Mouse (Mus musculus) layer of hippocampus, postnatal 10 days (tissue): ENCODE data around the gene Nfkbib. TPM values are rescaled to one million over a fixed set of nuclear protein-coding genes. Genes with fewer than 3 reads are reported as not detected.

Experiments
- DNase-seq, 2 experiments: peaks; one replicate each; pipeline ENCODE4 v3.0.0; 2021; ENCODE audit warnings: low spot score in 2 of 2
- total RNA-seq, 2 experiments: library from RNA; stranded (reverse); gene quantifications; 2 replicates each; pipeline ENCODE4 v1.2.3; 2021

The Nfkbib gene
- total RNA-seq, 2 experiments from 2014 or later, result 32.2 to 35.8 TPM

- no peak for DNase-seq
Measured at GRCm38 (mm10) chr7:28770309-28770708, 3.0 kb upstream of the Nfkbib start.

DNA sequence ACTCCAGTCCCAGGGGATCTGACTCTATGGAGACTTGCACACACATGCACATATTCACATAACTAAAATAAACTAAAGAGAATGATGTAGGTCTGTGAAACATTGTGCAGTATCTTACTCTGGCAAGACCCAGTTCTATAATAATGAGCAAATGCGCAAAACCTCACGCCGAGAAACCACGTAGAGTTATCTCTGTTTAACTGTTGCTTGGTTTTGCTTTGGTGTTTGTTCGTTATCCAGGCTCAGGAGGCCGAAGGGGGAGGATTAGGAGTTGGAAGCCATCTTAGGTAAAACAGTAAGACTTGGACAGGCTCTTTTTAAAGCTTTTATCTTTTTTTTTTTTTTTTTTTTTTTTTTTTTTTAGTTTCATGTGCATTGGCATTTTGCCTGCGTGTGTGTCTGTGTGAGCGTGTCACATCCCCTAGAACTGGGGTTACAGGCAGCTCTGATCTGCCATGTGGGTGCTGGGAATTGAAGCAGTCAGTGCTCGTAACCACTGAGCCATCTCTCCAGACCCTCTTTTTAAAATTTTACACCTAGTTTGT is 2.2 kb upstream of the Nfkbib start:
- no peak for DNase-seq

DNA sequence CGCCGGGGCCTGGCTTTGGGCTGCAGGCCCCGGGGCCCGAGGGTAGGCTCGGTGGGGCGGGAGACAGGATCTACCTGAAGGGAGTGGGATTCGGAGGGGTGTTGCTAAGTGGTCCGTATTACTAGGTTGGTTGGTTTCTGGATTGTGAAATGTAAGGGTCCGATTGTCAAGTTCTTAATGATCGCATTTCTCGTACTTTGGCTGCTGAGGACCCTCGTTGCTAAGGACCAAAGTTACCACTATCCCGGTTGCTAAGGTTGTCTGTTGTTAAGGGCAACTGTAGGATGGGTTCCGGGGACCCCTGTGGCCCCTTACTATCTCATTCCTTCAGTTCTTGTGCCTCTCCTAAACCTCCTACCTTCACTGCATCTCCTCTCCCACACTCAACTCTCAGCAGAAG is 402 bp downstream of the Nfkbib start:
- no peak for DNase-seq

- DNase-seq, result peak; percentile 97
Measured at GRCm38 (mm10) chr7:28766173-28766879, 986 bp downstream of the Nfkbib start, which contains the start of gene Sirt2. TSS of gene Sirt2 (plus strand) at chr7:28766735.

DNA sequence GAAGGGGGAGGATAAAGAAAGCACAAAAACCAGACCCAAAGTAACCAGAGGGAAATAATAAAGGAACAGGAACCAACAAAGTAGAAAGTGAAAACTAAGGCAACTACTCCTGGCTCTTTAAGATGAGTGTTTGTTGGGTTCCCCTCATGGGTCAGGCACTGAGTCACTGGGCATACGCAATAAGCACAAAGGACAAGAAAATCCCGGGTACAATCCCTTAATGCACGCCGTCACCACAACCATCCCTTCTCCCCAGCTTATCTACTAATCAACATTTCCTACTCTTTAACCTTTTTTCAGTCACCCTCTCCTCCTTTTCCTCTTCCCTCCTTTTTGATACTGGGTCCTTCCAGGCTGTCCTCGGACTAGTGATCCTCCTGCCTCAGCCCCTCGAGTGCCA is 2.1 kb downstream of the Nfkbib start:
- no peak for DNase-seq

DNA sequence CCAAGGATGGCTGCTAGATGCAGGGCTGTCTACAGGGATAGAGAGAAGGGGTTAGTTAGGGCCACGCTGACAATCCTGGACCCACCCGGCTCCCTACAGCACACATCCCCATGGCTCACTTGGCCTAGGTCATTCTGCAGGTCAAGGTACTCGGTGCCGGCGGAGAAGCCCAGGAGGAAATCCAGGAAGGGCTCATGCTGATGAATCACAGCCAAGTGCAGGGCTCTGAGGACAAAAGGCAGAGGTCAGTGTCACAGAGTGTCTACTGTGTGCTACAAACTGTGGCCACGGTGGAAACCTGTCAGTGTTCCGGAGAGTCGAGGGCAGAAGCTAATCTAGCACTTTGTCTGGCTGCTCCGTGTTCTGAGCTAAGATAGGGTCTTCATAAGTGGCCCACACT is 5.4 kb downstream of the Nfkbib start:
- no peak for DNase-seq

GRCm38 (mm10) chr7:28758623-28759022 is 8.7 kb downstream of the Nfkbib start:
- DNase-seq, result no peak

DNA sequence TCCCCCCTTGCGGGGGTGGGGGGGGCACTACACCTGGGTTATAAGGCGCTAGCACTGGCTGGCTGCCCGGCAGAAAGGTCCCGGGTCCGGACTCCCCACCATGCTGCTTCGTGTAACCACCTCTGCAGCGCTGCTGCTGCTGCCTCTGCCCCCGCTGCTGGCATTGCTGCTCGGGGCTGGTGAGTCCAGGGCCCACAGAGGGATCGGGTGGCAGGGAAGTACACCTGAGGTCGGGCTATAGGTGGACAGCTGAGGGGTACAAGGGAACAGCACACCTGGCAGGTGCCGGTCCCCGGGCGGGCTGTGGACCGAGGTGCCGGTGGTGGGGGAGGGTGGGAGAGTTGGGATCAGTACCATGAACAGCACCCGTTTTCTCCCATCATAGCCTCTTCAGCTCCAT is 11.2 kb downstream of the Nfkbib start, which contains the start of gene Ccer2:
Ccer2 (plus strand) TSS at position 96 of the 400 bp plus-strand sequence.
- DNase-seq, result no peak

DNA sequence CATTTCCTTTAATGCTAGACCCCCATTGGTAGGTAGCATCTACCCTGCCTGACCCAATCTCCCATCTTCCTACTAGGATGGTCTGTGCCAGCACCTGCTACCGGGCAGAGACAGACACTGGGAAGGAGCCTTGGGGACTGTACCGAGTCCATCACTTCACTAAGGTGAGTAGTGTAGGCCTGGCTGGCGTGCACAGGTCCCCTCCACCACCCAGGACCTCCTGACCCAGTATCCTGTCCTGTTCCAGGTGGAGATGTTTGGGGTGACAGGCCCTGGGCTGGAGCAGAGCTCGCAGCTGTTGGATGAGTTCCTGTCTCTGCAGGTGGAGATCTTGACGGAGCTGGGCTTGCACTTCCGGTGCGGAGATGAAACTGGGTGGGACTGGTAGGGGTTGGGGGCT is 17.4 kb downstream of the Nfkbib start:
- DNase-seq, result no peak

- peak; percentile 96 to 97 for DNase-seq
Measured at GRCm38 (mm10) chr7:28741709-28742438, 25.4 kb downstream of the Nfkbib start, which contains the start of the genes Mrps12 and Sars2. TSS of gene Mrps12 (minus strand) at chr7:28741820. TSS of gene Sars2 (plus strand) at chr7:28741992.

DNA sequence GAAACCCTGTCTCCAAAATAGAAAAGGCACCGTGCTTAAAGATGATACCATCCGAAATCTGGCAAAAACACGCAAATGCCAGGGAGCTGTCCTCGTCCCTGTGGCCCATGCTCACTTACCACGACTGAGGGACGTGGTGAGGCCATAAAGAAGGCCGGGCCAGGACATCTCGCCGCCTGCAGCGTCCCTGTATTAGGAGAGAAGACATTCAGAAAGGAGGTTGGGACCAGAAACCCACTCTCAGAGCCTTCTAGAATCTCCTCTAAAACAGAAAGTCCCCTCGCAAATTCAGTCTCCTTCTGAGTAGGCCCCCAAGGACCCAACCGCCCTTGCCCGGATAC is 26.0 kb downstream of the Nfkbib start:
- DNase-seq, result no peak

GRCm38 (mm10) chr7:28740949-28741348 is 26.4 kb downstream of the Nfkbib start:
- DNase-seq, result no peak

DNA sequence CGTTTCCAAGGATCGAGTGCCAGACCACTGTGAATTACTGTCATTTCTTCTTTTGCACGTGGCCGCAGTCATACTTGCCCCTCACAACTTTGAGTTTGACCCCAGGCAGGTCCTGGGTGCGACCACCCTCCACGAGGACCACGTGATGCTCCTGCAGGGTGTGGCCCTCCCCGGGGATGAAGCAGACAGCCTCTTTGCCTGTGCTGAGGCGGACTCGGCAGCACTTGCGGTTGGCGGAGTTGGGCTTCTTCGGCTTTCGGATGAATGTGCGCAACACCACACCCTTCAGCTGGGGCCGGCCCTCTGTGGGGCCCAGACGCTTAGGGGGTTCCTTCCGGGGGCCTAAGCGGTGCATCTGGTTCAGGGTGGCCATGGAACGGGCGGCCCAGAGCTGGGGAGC is 27.5 kb downstream of the Nfkbib start:
- DNase-seq, result no peak

DNA sequence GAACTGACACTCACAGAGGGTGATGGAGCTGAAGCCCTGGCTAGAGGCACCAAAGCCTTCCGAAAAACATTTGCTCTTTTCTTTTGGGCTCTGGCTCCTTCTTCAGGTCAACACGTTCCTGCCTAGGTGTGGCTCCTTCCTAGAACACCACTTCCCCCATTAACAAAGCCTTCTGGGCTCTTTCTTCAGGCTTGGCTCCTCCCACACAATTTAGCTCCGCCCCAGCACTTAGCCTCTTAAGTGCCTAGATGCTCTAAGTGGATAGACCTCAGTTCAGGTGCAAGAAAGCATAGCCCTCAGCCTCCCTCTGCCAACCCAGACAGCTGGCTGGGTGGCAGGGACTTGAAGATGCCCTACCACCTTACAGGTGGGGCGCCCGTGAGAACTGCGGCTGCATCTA is 31.6 kb downstream of the Nfkbib start:
- no peak for DNase-seq

- DNase-seq, result no peak
Measured at GRCm38 (mm10) chr7:28733211-28733610, 34.1 kb downstream of the Nfkbib start.

GRCm38 (mm10) chr7:28732341-28733142 is 34.8 kb downstream of the Nfkbib start:
- DNase-seq, result peak; percentile 43 to 59

DNA sequence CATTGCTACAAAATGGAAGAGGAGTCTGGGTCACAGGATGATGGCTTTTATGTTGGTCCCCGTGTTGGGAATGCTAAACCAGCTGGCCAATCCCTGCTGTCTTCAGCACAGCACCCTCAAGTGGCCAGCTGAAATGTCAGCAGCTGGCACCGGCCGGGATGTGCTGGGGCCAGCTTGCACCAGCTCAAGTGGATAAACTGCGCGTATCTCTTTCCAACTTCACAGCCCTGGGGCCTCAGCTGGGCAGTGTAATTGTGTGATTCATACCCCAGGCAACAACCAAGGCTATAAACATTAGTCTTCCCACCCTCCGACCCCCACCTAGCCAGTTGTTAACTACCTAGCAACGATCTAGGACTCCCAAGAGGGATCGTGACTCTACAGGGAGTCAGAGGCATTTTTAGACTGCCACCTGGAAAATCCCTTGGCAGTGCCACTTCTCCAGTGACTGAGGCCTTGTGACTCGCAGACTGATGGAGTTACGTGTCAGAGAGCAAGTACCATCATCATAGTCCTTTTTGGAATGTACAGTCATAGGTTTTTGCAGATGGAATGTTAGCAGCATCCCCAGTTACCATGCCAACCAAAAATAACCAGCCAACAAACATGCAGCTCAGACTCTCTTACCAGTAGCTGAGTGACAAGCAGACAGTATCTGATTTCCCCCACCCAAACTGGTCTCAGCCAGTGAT is 39.5 kb downstream of the Nfkbib start:
- peak; percentile 32 to 54 for DNase-seq

GRCm38 (mm10) chr7:28726600-28726999 is 40.7 kb downstream of the Nfkbib start:
- peak; percentile 88 to 90 for DNase-seq

- no peak for DNase-seq
Measured at GRCm38 (mm10) chr7:28724613-28725012, 42.7 kb downstream of the Nfkbib start.

DNA sequence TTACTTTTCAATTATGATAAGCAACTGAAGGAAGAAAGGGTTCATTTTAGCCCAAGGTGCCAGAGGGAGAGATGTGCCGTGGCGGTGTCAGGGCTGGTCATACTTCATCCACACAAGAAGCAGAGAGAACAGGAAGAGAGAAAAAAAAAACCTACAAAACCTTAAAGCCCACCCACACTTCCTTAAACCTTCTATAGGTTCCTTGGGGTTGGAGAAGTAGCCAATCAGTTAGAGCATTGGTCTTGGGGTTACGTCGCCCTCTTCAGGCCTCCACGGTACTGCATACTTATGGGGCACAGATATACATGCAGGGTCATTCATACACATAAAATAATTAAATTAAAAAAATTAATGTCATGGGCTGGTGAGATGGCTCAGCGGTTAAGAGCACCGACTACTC is 45.2 kb downstream of the Nfkbib start:
- no peak for DNase-seq
